Mouse (Mus musculus): ENCODE data around the gene Ahcy. TPM values are rescaled to one million over a fixed set of nuclear protein-coding genes. Genes with fewer than 3 reads are reported as not detected.
A peak's percentile ranks its signal among the peaks of the same experiment; 100 is the strongest.
"Not testable (repeated sequence)": the region's sequence is repeated elsewhere in the genome, so short reads cannot be mapped to it uniquely, and the experiment has no call there.

Ahcy gene
- total and polyA plus RNA-seq, 2 experiments from 2014 or later, result 31.1 to 68.0 TPM

DNA sequence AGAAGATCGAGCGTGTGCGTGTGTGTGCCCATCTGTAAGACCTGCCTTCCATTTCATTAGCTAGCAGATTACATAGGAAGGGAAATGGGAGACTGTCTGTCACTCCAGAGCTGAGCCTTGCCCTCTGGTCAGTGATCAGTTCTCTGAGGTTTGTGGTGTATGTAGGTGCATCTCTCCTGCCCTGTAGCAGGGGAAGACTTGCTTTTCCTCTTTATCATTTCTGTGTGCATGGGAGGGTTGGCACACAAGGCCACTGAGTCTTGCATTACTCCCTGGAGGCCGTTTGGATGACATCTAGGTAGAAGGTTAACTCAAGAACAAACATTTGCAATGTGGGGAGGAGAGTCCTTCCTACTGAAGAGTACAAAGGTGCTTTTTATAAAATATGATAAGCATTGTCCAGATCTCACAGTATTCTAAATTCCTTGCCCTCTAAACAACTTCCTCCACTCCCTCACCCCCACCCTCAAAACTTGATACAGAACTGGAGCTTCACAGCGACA is 18.2 kb downstream of the Ahcy start:
- no peak for TF ChIP-seq CTCF (IDR thresholded peaks at IDR 0.05; ENCODE audit: low read depth)
- ATAC-seq, result no peak
- H3K36me3 ChIP-seq (ENCODE audit: insufficient read depth, low read length), result peaks cover 4% of the 10 kb centered on the region; the same call in 1 of the 2 replicates
- 78% methylated on average over 5 of the region's 5 CpGs for WGBS
- no peak overlapping the region for H3K9ac ChIP-seq (replicated peaks; ENCODE audit: low read length)
- no peaks in the 10 kb centered on the region for H3K4me1 ChIP-seq (ENCODE audit: insufficient read depth, low read length)
- DNase-seq (ENCODE audit: low spot score), result no peak
- H3K27me3 ChIP-seq (ENCODE audit: insufficient read depth, low read length), result no peaks in the 10 kb centered on the region
- no peak overlapping the region for H3K27ac ChIP-seq
- H3K4me2 ChIP-seq (ENCODE audit: low read depth, low read length), result no peak overlapping the region
- H3K4me3 ChIP-seq (ENCODE audit: low read length), result no peak overlapping the region
- H3K9me3 ChIP-seq (ENCODE audit: low read length), result no peaks in the 10 kb centered on the region

GRCm38 (mm10) chr2:155054672-155055071 is 19.6 kb downstream of the Ahcy start:
- no peak for ATAC-seq
- no peak for TF ChIP-seq CTCF (IDR thresholded peaks at IDR 0.05; ENCODE audit: low read depth)
- no peak overlapping the region for H3K27ac ChIP-seq
- no peak for DNase-seq (ENCODE audit: low spot score)
- no peak overlapping the region for H3K9ac ChIP-seq (replicated peaks; ENCODE audit: low read length)
- no peaks in the 10 kb centered on the region for H3K9me3 ChIP-seq (ENCODE audit: low read length)
- no peaks in the 10 kb centered on the region for H3K27me3 ChIP-seq (ENCODE audit: insufficient read depth, low read length)
- peaks cover 5% of the 10 kb centered on the region for H3K4me1 ChIP-seq (ENCODE audit: insufficient read depth, low read length)
- H3K4me3 ChIP-seq (ENCODE audit: low read length), result no peak overlapping the region
- 87% methylated on average over 3 of the region's 3 CpGs for WGBS
- H3K4me2 ChIP-seq (ENCODE audit: low read depth, low read length), result no peak overlapping the region
- H3K36me3 ChIP-seq (ENCODE audit: insufficient read depth, low read length), result no peaks in the 10 kb centered on the region

- not testable (repeated sequence) for H3K27ac ChIP-seq; H3K9me3 ChIP-seq (ENCODE audit: low read length); H3K4me1 ChIP-seq (ENCODE audit: insufficient read depth, low read length); H3K4me3 ChIP-seq (ENCODE audit: low read length); DNase-seq (ENCODE audit: low spot score); H3K36me3 ChIP-seq (ENCODE audit: insufficient read depth, low read length); H3K4me2 ChIP-seq (ENCODE audit: low read depth, low read length); ATAC-seq; H3K9ac ChIP-seq (replicated peaks; ENCODE audit: low read length); H3K27me3 ChIP-seq (ENCODE audit: insufficient read depth, low read length)
- 95% methylated on average over 8 of the region's 8 CpGs for WGBS
Measured at GRCm38 (mm10) chr2:155053512-155053911, 20.8 kb downstream of the Ahcy start.

- no peak overlapping the region for H3K9ac ChIP-seq (replicated peaks; ENCODE audit: low read length)
- H3K27me3 ChIP-seq (ENCODE audit: insufficient read depth, low read length), result no peaks in the 10 kb centered on the region
- H3K36me3 ChIP-seq (ENCODE audit: insufficient read depth, low read length), result no peaks in the 10 kb centered on the region
- no peaks in the 10 kb centered on the region for H3K9me3 ChIP-seq (ENCODE audit: low read length)
- TF ChIP-seq CTCF (IDR thresholded peaks at IDR 0.05; ENCODE audit: low read depth), result no peak
- DNase-seq (ENCODE audit: low spot score), result no peak
- H3K27ac ChIP-seq, result no peak overlapping the region
- ATAC-seq, result no peak
- H3K4me1 ChIP-seq (ENCODE audit: insufficient read depth, low read length), result peaks cover 5% of the 10 kb centered on the region
- H3K4me3 ChIP-seq (ENCODE audit: low read length), result no peak overlapping the region
- WGBS, result 84% methylated on average over 2 of the region's 2 CpGs
- H3K4me2 ChIP-seq (ENCODE audit: low read depth, low read length), result no peak overlapping the region
Measured at GRCm38 (mm10) chr2:155052681-155053080, 21.6 kb downstream of the Ahcy start.

DNA sequence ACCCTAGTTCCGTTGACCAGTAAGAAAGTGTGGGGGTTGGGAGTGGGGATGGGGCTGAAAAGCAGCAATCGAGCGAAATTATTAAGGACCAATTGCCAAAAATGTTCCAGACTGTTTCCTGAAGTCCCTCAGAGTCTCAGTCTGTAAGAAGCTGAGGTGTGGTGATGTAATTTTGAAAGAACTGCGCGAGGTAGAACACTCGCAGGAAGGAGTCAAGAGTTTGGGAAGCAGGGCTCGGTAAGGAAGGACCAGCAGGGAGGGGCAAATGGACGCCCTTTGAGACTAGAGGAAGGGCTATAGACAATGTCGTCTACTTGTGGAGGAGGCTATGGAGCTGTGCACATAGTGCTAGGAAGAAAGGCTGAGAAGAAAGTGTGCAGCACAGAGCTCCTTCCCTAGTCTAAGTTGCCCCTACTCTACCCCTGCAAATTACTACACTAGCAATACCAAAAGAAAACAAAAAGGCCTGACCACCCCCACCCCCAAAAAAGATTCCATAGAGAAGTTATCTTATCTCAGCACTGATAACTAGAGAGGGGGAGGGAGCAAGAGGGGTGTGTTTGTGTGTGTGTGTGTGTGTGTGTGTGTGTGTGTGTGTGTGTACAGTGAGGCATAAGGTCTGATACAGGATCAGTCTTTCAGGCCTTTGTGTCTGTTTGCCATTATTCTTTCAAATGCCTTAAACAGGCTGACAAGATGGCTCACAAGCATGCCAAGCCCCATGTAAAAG is 22.5 kb downstream of the Ahcy start:
- Histone ChIP-seq H3K36me3 (ENCODE audit: insufficient read depth, low read length) (no peaks in the 10 kb centered on the region), H3K4me1 (ENCODE audit: insufficient read depth, low read length) (peaks cover 5% of the 10 kb centered on the region), H3K27ac (peak overlapping the region; percentile 91), H3K4me3 (ENCODE audit: low read length) (peak overlapping the region; percentile 40), H3K4me2 (ENCODE audit: low read depth, low read length) (peak overlapping the region; percentile 69), H3K9me3 (ENCODE audit: low read length) (no peaks in the 10 kb centered on the region), H3K27me3 (ENCODE audit: insufficient read depth, low read length) (no peaks in the 10 kb centered on the region), H3K9ac (replicated peaks; ENCODE audit: low read length) (peak overlapping the region; percentile 66; the same call in 1 of the 2 replicates)
- no peak for TF ChIP-seq CTCF (IDR thresholded peaks at IDR 0.05; ENCODE audit: low read depth)
- 16% methylated on average over 9 of the region's 9 CpGs for WGBS
- ATAC-seq, result no peak
- no peak for DNase-seq (ENCODE audit: low spot score)

- WGBS, result under 1% methylated on average over 45 of the region's 45 CpGs
- DNase-seq (ENCODE audit: low spot score) (peak; percentile 98), ATAC-seq (peak; percentile 96)
- peak overlapping the region; percentile 40 for H3K4me3 ChIP-seq (ENCODE audit: low read length)
- TF ChIP-seq CTCF (IDR thresholded peaks at IDR 0.05; ENCODE audit: low read depth), result no peak
- peak overlapping the region; percentile 66 for H3K9ac ChIP-seq (replicated peaks; ENCODE audit: low read length)
- H3K9me3 ChIP-seq (ENCODE audit: low read length), result no peaks in the 10 kb centered on the region
- no peaks in the 10 kb centered on the region for H3K27me3 ChIP-seq (ENCODE audit: insufficient read depth, low read length)
- peak overlapping the region; percentile 69 for H3K4me2 ChIP-seq (ENCODE audit: low read depth, low read length)
- peaks cover 5% of the 10 kb centered on the region for H3K4me1 ChIP-seq (ENCODE audit: insufficient read depth, low read length)
- H3K27ac ChIP-seq, result peak overlapping the region; percentile 91
- H3K36me3 ChIP-seq (ENCODE audit: insufficient read depth, low read length), result no peaks in the 10 kb centered on the region
Measured at GRCm38 (mm10) chr2:155050504-155051236, 23.6 kb downstream of the Ahcy start.

All from hindbrain, postnatal 0 days (tissue).